Mouse (Mus musculus) adrenal gland, adult 18-20 months (tissue): ENCODE measurements around the gene Qrich1. TPM values are rescaled to one million over a fixed set of nuclear protein-coding genes. Genes with fewer than 3 reads are reported as not detected.

ENCODE experiments used
- DNase-seq, 2 experiments: peaks; one replicate each; pipeline ENCODE4 v3.0.0; 2021 to 2022; ENCODE audit warnings: low spot score in 2 of 2
- total RNA-seq, 2 experiments: library from RNA; stranded (reverse); gene quantifications; 1 replicate in 1 of 2; 2 replicates in 1 of 2; pipeline ENCODE4 v1.2.3; 2021

Qrich1 gene
- total RNA-seq, 2 experiments from 2014 or later: 91.5 to 107 TPM

DNA sequence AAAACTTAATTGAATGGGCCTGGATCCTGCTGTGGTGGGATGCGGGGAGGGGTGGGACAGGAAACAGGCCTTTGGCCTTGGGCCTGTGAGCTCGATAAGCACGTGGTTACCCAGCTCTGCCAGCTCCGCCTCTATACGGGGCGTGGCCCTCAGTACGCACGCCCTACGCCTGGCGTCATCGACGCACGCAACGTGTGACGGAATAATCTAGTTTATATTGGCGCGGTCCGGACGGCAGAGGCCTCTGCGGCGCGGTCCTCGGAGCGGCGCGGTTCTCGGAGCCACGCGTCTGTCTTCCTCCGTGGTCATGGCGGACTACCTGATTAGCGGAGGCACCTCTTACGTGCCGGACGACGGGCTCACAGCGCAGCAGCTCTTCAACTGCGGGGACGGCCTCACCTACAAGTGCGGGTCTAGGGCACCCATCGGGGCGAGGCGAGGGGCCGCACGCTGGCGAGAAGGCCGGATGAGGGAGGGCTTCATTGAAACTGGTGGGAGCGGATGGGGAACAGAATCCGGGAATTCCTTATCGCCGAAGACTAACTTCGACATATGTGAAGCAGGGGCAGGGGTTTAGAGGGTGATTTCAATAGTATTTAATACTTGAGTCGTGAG lies 43.7 kb downstream of the Qrich1 start, which contains the start of gene Impdh2:
TSS of gene Impdh2 (plus strand) at position 60 of the 615 bp plus-strand sequence.
- peak; percentile 93 for DNase-seq

- DNase-seq: no peak
Measured at GRCm38 (mm10) chr9:108563671-108564070, 47.1 kb downstream of the Qrich1 start.

DNA sequence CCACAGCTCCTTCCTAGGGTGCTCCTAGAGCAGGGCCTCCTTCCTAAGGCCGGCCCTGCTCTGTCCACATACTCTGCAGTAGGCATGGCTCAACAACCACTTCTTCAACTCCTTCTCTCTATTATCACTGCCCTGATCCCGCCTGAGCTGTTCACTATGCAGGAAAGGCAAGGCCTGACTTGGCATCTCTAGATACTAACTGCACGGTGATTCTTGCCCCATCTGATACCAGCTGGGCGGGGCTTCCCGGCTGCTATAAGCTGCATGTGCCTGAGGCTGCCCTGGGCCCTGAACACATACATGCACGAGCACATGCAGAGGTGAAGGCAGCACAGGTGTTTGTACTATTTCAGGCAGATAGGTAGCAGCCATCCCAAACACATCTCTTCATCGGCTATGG lies 47.5 kb downstream of the Qrich1 start:
- DNase-seq: no peak

DNA sequence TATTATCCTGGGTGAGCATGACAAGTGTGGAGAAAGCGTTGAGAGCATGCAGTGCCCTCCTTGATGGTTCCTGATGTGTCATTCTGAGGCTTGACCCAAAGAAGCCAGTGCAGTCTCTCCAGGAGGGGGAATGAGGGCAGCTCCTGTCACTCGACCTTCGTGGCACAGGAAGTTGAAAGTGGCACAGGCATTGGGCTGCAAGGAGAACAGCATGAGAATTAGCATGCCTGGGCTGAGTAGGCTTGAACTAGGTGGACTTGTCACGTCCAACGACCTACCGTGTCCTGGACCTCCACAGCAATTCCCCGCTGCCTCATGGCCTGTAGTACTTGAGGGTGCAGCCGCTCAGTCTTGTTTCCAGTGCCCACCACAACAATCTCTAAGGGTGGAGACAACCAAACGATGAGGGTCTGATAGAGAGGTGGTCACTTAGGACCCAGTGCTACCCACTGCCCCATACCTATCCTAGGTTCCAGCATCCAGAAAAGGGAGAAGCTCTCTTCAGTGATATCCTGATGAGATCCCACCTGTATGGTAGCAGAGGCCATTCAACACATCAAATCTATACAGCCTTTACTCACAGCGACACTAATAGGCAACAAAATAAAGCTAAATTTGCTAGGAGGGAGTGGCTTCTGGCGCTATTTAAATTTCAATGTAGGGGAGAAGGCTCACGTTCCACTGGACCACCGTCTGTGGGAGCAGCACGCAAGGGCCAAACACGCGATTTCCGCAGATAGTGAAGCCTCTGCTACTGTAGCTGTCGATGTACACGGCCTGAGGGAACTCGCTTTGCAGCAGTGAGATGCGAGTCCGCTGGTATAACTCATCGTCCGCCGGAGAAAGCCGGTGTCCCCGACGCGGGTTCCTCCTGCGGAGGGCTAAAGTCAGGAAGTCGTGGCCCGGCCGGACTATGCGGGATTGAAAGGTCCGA lies 49.5 kb downstream of the Qrich1 start:
- DNase-seq: no peak

GRCm38 (mm10) chr9:108566815-108567776 lies 50.5 kb downstream of the Qrich1 start, which contains the start of gene Ndufaf3:
Ndufaf3 (minus strand) TSS chr9:108567434.
- DNase-seq: peak; percentile 95 to 98

DNA sequence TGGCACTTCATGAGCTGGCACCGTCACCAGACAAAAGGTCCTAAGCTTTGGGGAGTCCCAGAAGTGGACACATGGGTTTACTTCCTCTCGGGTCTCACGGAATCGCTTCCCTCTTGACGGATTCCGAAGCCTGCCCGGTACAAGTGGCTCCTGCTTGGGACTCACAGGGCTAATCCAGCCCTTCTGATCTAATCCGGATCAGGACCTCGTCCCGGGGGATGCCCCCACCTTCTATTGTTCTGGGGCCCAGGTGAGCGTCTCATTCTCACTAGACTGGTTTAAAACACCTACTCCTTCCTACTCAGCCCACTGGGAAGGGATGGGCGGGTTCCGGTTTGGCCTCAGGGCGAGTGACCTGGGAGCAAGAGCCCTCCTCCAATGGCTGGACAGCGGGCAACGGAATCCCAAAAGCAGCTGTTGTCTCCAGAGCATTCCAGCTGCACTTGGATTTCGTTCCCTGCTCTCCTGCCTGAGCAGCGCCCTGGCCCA lies 51.4 kb downstream of the Qrich1 start:
- peak in 1 of 2 experiments; percentile 34 for DNase-seq

GRCm38 (mm10) chr9:108568511-108568921 lies 51.9 kb downstream of the Qrich1 start:
- peak in 1 of 2 experiments; percentile 25 for DNase-seq

- peak; percentile 75 to 77 for DNase-seq
Measured at GRCm38 (mm10) chr9:108569381-108570206, 53.0 kb downstream of the Qrich1 start, which contains the start of gene Dalrd3. Dalrd3 (plus strand) TSS chr9:108569886.

GRCm38 (mm10) chr9:108570207-108570896 lies 53.7 kb downstream of the Qrich1 start:
- peak; percentile 75 to 78 for DNase-seq

GRCm38 (mm10) chr9:108571401-108571973 lies 54.9 kb downstream of the Qrich1 start:
- DNase-seq: no peak

GRCm38 (mm10) chr9:108572321-108572720 lies 55.7 kb downstream of the Qrich1 start:
- no peak for DNase-seq

DNA sequence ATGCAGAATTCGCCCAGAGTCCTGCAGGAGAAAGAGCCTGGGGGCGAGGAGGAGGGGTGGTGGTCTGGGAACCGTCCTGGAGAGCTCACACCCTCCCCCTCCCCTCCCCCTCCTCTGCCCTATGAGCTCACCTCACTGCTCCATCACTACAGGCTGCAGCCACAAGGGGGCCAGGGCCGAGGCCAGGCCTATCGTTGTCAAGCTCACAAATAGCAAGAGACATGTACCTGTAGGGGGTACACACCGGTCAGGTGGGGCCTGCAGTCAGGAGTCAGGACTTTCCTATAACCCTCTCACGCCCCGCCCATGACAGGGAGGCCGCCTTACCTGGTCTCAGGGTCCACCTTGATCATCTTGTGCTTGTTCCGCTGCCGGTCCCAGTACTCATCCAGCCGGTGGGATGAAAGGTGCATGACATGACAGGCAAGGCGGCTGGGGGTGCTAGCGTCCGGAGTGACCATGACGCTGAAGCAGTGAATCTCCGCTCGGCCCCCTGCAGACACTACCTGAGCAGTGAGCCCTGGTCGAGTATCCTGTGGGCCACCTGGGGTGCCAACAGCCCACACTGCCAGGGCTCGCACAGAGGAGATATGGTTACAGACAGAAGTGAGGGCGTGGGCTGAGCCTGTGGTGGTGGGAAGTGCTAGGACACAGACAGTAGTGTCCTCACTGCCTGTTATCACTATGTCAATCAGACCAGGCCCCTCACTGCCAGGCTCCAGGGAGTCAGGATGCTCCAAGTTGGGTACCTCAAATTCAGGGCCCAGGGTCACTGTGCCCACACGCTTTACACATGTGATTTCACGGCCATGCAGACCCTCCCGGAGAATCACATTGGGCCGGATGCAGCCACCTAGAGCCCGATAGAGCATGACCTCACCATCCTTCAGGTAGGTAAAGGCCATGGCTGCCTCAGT lies 57.4 kb downstream of the Qrich1 start:
- DNase-seq: peak; percentile 32 to 52

- no peak for DNase-seq
Measured at GRCm38 (mm10) chr9:108574921-108575320, 58.3 kb downstream of the Qrich1 start.

DNA sequence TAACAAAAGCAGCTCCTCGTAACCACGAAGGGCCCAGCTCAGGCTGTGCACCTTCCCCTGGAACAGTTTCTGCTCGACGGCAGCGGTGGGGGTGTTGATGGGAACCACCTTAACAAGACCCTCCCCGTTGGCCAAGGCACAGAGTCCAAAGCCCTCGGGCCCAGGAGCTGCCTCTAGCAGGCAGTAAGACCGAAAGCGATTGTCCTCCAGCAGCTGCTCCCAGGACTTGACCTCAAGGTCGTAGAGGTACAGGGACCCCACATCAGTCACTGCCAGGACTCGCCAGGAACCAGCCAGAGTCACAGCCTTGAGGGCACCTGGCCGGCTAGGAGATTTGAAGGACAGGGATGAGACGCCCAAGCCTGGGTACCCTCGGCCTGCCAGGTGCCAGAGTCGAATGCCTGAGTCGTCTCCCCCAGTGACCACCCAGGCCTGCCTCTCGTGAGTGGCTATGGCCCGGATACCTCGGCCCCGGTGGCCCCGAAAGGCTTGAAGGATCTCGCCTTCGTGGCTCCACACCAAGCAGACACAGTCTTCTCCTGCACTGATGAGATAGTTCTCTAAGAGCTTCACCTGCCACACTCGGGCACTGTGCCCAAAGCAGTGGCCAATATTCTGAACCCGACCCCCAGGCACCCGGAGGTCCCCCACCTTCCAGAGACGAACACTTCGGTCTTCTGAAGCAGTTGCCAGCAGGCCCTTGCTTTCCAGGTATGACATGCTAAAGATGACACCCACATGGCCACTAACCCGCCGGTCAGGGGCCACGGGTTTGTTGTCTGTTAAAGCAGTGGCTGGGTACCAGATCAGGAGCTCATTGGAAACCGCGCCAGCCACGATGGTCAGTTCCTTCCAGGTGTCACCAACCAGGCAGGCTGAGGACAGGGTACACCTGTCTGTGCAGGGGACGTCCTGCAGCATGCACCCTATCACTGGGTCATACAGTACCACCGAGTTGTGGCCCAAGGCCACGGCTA lies 59.0 kb downstream of the Qrich1 start:
- DNase-seq: no peak

- no peak for DNase-seq
Measured at GRCm38 (mm10) chr9:108577025-108577424, 60.4 kb downstream of the Qrich1 start.

DNA sequence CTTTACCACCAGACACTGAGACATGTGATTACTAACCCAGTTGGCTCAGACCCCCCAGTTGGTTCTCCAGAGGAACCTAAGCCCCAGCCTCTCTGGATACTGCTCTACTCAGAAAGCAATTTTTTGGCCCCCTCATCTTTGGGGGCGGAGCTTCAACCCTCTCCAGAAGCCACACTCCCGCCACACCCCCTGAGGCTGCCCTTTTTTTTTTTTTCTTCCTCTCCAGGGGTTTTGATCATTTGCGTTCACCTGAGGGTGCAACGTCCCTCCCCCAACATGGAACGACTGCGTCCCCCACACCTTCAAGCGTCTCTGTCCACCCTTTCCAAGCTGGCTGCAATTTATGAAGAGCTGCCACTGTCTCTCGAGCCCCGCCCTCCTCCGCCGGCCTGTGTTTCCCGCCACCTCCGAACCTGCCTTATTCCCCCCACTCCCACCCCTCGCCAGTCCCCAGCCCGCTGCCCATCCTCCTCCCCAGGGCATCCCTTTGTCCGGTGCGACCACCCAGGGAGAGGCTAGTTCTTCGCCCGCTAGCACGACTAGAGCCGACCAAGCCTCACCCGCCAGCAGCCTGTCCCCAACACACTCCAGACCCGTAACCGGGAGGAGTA lies 61.4 kb downstream of the Qrich1 start:
- peak in 1 of 2 experiments; percentile 36 for DNase-seq
